Mouse (Mus musculus) heart, embryonic 11.5 days (tissue): ENCODE results near the gene Cort. TPM values are rescaled to one million over a fixed set of nuclear protein-coding genes. Genes with fewer than 3 reads are reported as not detected.

ENCODE experiments used
- polyA plus RNA-seq: library from polyadenylated mRNA; unstranded; fragments of >200 nt; fragmentation: Nextera tagmentation; extraction: Ambion mirVana; gene quantifications from 2 replicates; pipeline ENCODE4 v1.2.1, GENCODE M21; 2014

Cort gene
- polyA plus RNA-seq, 1 experiment from 2014 or later: 0.24 TPM

Other genes with a start within 250 kb of the Cort start
- gene Pex14, start 26.9 kb downstream of the Cort start, polyA plus RNA-seq: 33.5 and 37.2 TPM in 2 replicates
- 34.2 and 35.9 TPM in 2 replicates for gene Dffa, start 22.6 kb downstream of the Cort start, polyA plus RNA-seq
- gene Cenps, start 10.9 kb upstream of the Cort start, polyA plus RNA-seq: 30.1 and 33.3 TPM in 2 replicates
- gene Pgd, start 40.0 kb upstream of the Cort start, polyA plus RNA-seq: 37.2 and 37.8 TPM in 2 replicates
- 47.8 and 49.6 TPM in 2 replicates for gene Kif1b, start 180.9 kb upstream of the Cort start, polyA plus RNA-seq